20 mouse cellular contexts compared by ENCODE assay signal in the genomic region with DNA sequence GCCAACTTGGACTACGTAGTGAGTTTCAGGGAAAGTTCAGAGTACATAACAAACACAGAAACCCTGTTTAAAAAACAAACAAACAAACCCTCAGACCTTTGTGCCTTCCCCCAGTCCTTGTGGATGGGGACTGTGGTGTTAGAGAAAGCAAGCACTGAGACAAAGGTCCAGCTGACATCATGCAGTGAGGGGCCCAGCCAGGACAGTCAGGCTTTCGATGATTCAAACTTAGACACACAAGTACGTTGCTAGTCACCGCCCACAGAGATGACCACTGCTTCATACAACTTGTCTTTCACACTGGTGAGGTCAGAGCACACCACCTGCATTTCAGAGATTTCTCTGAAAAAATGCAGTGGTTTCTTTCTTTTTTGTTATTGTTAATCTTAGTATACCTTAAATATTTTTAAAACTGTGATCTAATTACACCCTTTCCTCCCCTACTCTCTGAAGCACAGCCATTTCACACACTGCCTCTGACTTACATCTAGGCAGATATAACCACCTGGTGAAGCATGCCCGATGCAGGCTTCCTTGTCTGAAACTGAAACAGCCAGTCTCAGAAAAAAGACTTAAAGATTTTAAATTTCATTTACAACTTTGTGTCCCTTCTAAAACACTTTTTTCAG. TPM values are rescaled to one million over a fixed set of nuclear protein-coding genes. Genes with fewer than 3 reads are reported as not detected.
DNase-seq lines count a peak whose midpoint lies in the region; ATAC-seq and TF ChIP-seq lines count a peak whose summit lies in the region.
"Had no signal": no experiment of that assay in that cellular context is flagged by ENCODE, and none has a peak within 500 bp of the region (broad histone marks: within the 10 kb centered on the region; RNA-seq: fewer than 3 reads in every experiment).

No protein-coding gene starts in this region.

- no peaks in the 10 kb centered on the region for H3K9me3 ChIP-seq in liver, embryonic 13.5 days (replicated peaks)
- H3K9me3 ChIP-seq in hindbrain, postnatal 0 days (ENCODE audit: low read length): no peaks in the 10 kb centered on the region
- H3K9me3 ChIP-seq: embryonic facial prominence, embryonic 12.5 days; hindbrain, embryonic 12.5 days; limb, embryonic 10.5 days; midbrain, embryonic 13.5 days; neural tube, embryonic 15.5 days had no signal

- no peak overlapping the region for H3K4me3 ChIP-seq in layer of hippocampus, adult 2 months
- no peak overlapping the region for H3K4me3 ChIP-seq in liver, embryonic 13.5 days (replicated peaks)
- H3K4me3 ChIP-seq in hindbrain, postnatal 0 days (ENCODE audit: low read length): no peak overlapping the region
- H3K4me3 ChIP-seq: embryonic facial prominence, embryonic 12.5 days; heart, adult 2 months; hindbrain, embryonic 12.5 days; limb, embryonic 10.5 days; midbrain, embryonic 13.5 days; neural tube, embryonic 15.5 days had no signal

- H3K9ac ChIP-seq in liver, embryonic 13.5 days: no peak overlapping the region
- no peak overlapping the region for H3K9ac ChIP-seq in hindbrain, postnatal 0 days (replicated peaks; ENCODE audit: low read length)
- H3K9ac ChIP-seq: embryonic facial prominence, embryonic 12.5 days; hindbrain, embryonic 12.5 days; lung, embryonic 14.5 days; midbrain, embryonic 13.5 days; neural tube, embryonic 15.5 days had no signal

- H3K27me3 ChIP-seq in liver, embryonic 13.5 days: no peaks in the 10 kb centered on the region
- no peaks in the 10 kb centered on the region for H3K27me3 ChIP-seq in hindbrain, postnatal 0 days (ENCODE audit: insufficient read depth, low read length)
- H3K27me3 ChIP-seq: embryonic facial prominence, embryonic 12.5 days; hindbrain, embryonic 12.5 days; midbrain, embryonic 13.5 days; neural tube, embryonic 15.5 days had no signal

- WGBS in liver, embryonic 13.5 days (ENCODE audit: insufficient replicate concordance): 61% methylated on average over 5 of the region's 5 CpGs
- 61% methylated on average over 5 of the region's 5 CpGs for WGBS in hindbrain, postnatal 0 days

- no peak for ATAC-seq in liver, embryonic 13.5 days (ENCODE audit: low read depth)
- ATAC-seq in hindbrain, postnatal 0 days: no peak
- ATAC-seq: midbrain, embryonic 13.5 days had no signal

- H3K4me2 ChIP-seq in liver, embryonic 13.5 days: no peak overlapping the region
- H3K4me2 ChIP-seq in hindbrain, postnatal 0 days (ENCODE audit: low read depth, low read length): no peak overlapping the region
- H3K4me2 ChIP-seq: embryonic facial prominence, embryonic 12.5 days; hindbrain, embryonic 12.5 days; lung, embryonic 14.5 days; midbrain, embryonic 13.5 days; neural tube, embryonic 15.5 days had no signal

- peaks cover 55% of the 10 kb centered on the region for H3K4me1 ChIP-seq in liver, embryonic 13.5 days (replicated peaks)
- H3K4me1 ChIP-seq in hindbrain, postnatal 0 days (ENCODE audit: insufficient read depth, low read length): no peaks in the 10 kb centered on the region
- H3K4me1 ChIP-seq: embryonic facial prominence, embryonic 12.5 days; hindbrain, embryonic 12.5 days; limb, embryonic 10.5 days; midbrain, embryonic 13.5 days; neural tube, embryonic 15.5 days had no signal

- DNase-seq in layer of hippocampus, adult 2 months (ENCODE audit: low spot score in 2 of 2): no peak
- DNase-seq in layer of hippocampus, adult 9-11 months: no peak
- peak; percentile 25 for DNase-seq in MN1 (ENCODE audit: low spot score)
- no peak for DNase-seq in liver, embryonic 13.5 days
- DNase-seq in yolk sac, embryonic 10.5 days (ENCODE audit: low spot score): peak; percentile 59
- no peak for DNase-seq in hindbrain, postnatal 0 days (ENCODE audit: low spot score)
- DNase-seq in frontal cortex, postnatal 10 days (ENCODE audit: low spot score in 2 of 2): no peak
- DNase-seq: cerebellum, adult 2 months; gastrocnemius, postnatal 14 days; heart, adult 2 months; lung, embryonic 14.5 days; lung, postnatal 4 days; right cerebral cortex, postnatal 4 days; thymus, adult 18-20 months had no signal

- TF ChIP-seq CTCF in layer of hippocampus, adult 2 months (conservative IDR thresholded peaks at IDR 0.05): no peak
- no peak for TF ChIP-seq CTCF in hindbrain, postnatal 0 days (IDR thresholded peaks at IDR 0.05; ENCODE audit: low read depth)

- H3K27ac ChIP-seq in layer of hippocampus, adult 2 months: 0 out of 2 replicates have a peak overlapping the region, but pooled peaks have one; percentile 1
- H3K27ac ChIP-seq in liver, embryonic 13.5 days: peak overlapping the region; percentile 94
- H3K27ac ChIP-seq in hindbrain, postnatal 0 days: no peak overlapping the region
- H3K27ac ChIP-seq: embryonic facial prominence, embryonic 12.5 days; heart, adult 2 months; hindbrain, embryonic 12.5 days; limb, embryonic 10.5 days; midbrain, embryonic 13.5 days; neural tube, embryonic 15.5 days had no signal

- peaks cover 41% of the 10 kb centered on the region for H3K36me3 ChIP-seq in liver, embryonic 13.5 days
- peaks cover 19% of the 10 kb centered on the region; the same call in 1 of the 2 replicates for H3K36me3 ChIP-seq in hindbrain, postnatal 0 days (ENCODE audit: insufficient read depth, low read length)

RNA-seq across cellular contexts. Expression of gene D17Wsu92e, which starts 39.3 kb away (rescaled TPM):
- total RNA-seq in layer of hippocampus, adult 2 months (2021): 100 to 1,000 TPM; 192 to 197 TPM
- polyA plus RNA-seq in liver, embryonic 13.5 days (2015; fragmentation: Nextera tagmentation; extraction: Ambion mirVana): 13.2 and 13.3 TPM in 2 replicates
- total RNA-seq in hindbrain, postnatal 0 days (2014; rRNA removed): 73.4 and 89.6 TPM in 2 replicates
- 10.3 and 10.5 TPM in 2 replicates for polyA plus RNA-seq in hindbrain, postnatal 0 days (2015; fragmentation: Nextera tagmentation; extraction: Ambion mirVana)

RNA-seq across cellular contexts. Expression of gene Spdef, which starts 52.4 kb away (rescaled TPM):
- total RNA-seq in layer of hippocampus, adult 2 months (2021): under 1 TPM; 0.59 to 0.61 TPM
- polyA plus RNA-seq in liver, embryonic 13.5 days (2015; fragmentation: Nextera tagmentation; extraction: Ambion mirVana): not detected in 2 replicates
- 2.1 TPM in 2 replicates for total RNA-seq in hindbrain, postnatal 0 days (2014; rRNA removed)
- 1.7 and 1.8 TPM in 2 replicates for polyA plus RNA-seq in hindbrain, postnatal 0 days (2015; fragmentation: Nextera tagmentation; extraction: Ambion mirVana)
- total RNA-seq: heart, adult 2 months; layer of hippocampus, adult 18-20 months had no signal

RNA-seq across cellular contexts. Expression of gene Snrpc, which starts 56.8 kb away (rescaled TPM):
- total RNA-seq in layer of hippocampus, adult 2 months (2021): 10 to 100 TPM; 46.7 to 51.1 TPM
- 182 and 183 TPM in 2 replicates for polyA plus RNA-seq in liver, embryonic 13.5 days (2015; fragmentation: Nextera tagmentation; extraction: Ambion mirVana)
- total RNA-seq in hindbrain, postnatal 0 days (2014; rRNA removed): 124 and 146 TPM in 2 replicates
- polyA plus RNA-seq in hindbrain, postnatal 0 days (2015; fragmentation: Nextera tagmentation; extraction: Ambion mirVana): 235 TPM in 2 replicates

Comparison
In these comparisons a context has a peak if more than half of its experiments do, and no peak if none do; other contexts are left out.
1. DNase-seq: peak in MN1 (single experiment) and yolk sac, embryonic 10.5 days (single experiment); none in layer of hippocampus, adult 2 months (0 of 2), layer of hippocampus, adult 9-11 months (single experiment), liver, embryonic 13.5 days (single experiment), hindbrain, postnatal 0 days (single experiment) and frontal cortex, postnatal 10 days (0 of 2).